Mouse (Mus musculus) testis, postnatal 10 days (tissue): ENCODE results near the gene Ctsf.
"Not testable (repeated sequence)": the region's sequence is repeated elsewhere in the genome, so short reads cannot be mapped to it uniquely, and the experiment has no call there.

ENCODE experiments used
- DNase-seq: peaks from one replicate; pipeline ENCODE4 v3.0.0; 2021; ENCODE audit warnings: low spot score

The Ctsf gene

DNA sequence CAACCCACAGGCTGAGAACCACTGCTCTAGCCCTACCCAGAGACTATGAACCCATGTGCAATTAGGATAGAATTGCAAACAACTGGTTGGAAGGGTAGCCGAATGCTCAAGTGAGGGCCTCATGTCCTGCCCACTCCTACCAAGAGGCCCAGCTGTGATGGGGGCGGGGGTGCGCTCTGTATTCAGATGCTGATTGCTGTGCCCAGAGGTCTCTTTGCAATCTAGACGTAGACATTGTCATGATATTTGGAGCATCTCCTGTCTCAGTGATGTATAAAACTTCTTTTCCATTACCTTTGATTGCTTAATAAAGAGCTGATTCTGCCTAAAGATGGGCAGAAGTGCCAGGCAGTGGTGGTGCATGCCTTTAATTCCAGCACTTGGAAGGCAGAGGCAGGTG lies 5.1 kb upstream of the Ctsf start:
- DNase-seq = no peak

GRCm38 (mm10) chr19:4850281-4850680 lies 4.6 kb upstream of the Ctsf start:
- no peak for DNase-seq

GRCm38 (mm10) chr19:4855470-4855820 lies 515 bp downstream of the Ctsf start:
- DNase-seq = no peak

- DNase-seq = no peak
These were observed 1.0 kb downstream of the Ctsf start for GRCm38 (mm10) chr19:4855951-4856350.

DNA sequence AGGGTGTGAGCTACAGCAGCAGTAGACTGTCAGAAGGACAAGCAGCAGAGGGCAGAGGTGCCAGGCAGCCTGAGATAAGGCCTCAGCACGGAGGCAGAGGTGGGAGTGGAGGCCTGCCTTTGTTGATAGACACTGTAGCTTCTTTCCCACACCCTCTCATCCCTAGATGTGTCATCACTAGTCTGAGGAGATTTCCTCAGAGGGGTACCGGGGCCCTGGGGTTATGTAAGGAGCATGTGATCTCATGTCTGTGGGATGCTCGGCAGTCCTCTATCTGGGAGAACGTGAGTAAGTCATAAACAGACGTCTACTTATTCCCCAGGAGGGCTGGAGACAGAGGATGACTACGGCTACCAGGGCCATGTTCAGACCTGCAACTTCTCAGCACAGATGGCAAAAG lies 4.2 kb downstream of the Ctsf start:
- no peak for DNase-seq

GRCm38 (mm10) chr19:4863048-4863447 lies 8.1 kb downstream of the Ctsf start:
- no peak for DNase-seq

- DNase-seq = peak; percentile 78
These were observed 10.2 kb downstream of the Ctsf start for GRCm38 (mm10) chr19:4865147-4865546.

GRCm38 (mm10) chr19:4874613-4875012 lies 19.7 kb downstream of the Ctsf start:
- not testable (repeated sequence) for DNase-seq

- no peak for DNase-seq
These were observed 21.3 kb downstream of the Ctsf start for GRCm38 (mm10) chr19:4876241-4876640.

DNA sequence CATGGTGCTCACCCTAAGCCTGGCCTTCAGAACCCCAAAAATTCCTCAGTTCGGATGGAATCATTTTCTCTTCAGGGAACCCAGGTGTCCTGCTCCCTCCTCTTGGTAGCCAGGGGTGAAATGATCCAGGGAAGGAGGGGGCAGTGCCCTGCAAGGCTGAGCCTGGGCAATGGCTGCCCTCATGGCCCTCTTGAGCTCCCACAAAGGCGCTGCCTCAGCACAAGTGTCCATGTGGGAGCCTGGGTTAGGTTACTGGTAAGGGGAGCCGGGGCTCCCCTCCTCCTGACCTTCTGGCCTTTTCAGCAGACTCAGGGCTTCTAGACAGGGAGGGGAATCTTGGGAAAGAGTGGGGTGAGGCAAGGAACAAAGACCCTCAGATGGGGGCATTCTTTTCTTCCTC lies 21.8 kb downstream of the Ctsf start:
- DNase-seq = no peak

DNA sequence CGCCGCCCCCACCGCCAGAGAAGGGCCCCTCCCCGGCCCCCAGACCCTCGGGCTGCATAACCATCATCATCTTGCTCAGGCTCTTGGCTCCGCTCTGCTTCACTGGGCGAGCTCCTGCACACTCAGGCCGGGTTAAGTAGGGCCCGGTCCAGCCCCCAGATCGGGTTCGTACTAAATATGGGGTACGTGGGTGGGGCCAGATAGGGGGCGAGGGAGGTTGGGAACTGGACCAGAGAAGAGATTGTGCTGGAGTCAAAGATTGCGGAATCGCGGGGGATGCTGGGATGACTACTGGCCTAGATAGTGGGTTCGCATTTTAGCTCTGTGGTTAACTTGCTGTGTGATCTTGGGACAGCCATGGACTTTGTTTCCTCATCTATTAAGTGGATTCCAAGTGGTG lies 22.9 kb downstream of the Ctsf start, which contains the start of gene Actn3:
Gene Actn3, minus strand, starts transcription at position 125 of the 400 bp plus-strand sequence.
- DNase-seq = no peak

DNA sequence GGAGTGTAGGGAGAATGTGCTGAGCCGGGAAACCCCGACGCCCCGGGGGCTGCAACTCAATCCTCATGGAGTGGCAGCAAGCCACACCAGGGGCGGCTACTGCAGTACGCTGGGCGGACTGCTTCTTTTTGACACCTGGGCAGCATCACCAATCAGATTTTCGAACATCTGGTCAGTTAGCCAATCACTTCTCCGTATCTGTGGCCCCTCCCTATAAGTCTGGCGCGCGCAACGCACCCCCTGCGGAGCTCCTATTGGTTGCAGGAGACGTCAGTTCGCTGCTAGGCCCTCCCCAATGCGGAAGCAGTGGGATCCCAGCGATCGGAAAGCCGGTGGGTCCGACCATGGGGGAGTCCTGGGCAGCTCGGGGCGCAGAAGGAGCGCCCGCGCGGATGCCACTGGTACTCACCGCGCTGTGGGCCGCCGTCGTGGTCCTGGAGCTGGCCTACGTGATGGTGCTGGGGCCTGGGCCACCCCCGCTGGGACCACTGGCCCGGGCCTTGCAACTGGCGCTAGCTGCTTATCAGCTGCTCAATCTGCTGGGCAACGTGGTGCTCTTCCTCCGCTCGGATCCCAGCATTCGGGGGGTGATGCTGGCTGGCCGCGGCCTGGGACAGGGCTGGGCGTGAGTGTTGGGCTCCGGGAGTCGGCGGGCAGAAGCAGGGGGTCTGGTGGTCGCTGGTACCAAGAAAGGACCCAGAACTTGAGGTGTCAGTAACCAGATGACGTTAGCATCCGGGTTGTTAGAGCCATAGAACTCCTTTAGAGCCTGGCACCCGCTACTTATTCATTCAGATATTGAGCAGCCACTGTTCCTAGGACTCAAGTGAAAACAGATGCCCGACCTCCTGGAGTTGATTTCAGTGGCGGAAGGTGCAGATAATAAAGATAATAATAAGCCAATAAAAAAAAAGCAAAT lies 23.7 kb downstream of the Ctsf start, which contains the start of gene Zdhhc24:
Gene Zdhhc24, plus strand, starts transcription at position 264 of the 919 bp plus-strand sequence.
- DNase-seq = peak; percentile 96

DNA sequence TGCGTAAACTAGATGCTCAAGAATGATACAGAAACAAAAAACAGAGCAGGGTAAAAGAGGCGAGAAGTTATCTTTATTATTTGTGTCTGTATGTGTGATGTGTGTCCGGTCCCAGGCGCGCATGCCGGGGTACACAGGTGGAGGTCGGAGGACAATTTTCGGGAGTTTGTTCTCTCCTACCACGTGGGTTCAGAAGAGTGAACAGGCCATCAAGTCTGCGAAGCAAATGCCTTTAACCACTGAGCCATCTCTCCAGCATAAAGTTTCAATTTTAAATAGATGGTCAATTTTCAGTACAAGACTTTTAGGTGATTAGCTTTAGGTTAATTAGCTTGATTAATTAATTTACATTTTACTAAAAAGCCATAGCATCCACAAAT lies 24.4 kb downstream of the Ctsf start:
- DNase-seq = no peak

- DNase-seq = no peak
These were observed 29.0 kb downstream of the Ctsf start for GRCm38 (mm10) chr19:4883961-4884360.

- no peak for DNase-seq
These were observed 34.9 kb downstream of the Ctsf start for GRCm38 (mm10) chr19:4889791-4890190.

- no peak for DNase-seq
These were observed 36.9 kb downstream of the Ctsf start for GRCm38 (mm10) chr19:4891798-4892197.

DNA sequence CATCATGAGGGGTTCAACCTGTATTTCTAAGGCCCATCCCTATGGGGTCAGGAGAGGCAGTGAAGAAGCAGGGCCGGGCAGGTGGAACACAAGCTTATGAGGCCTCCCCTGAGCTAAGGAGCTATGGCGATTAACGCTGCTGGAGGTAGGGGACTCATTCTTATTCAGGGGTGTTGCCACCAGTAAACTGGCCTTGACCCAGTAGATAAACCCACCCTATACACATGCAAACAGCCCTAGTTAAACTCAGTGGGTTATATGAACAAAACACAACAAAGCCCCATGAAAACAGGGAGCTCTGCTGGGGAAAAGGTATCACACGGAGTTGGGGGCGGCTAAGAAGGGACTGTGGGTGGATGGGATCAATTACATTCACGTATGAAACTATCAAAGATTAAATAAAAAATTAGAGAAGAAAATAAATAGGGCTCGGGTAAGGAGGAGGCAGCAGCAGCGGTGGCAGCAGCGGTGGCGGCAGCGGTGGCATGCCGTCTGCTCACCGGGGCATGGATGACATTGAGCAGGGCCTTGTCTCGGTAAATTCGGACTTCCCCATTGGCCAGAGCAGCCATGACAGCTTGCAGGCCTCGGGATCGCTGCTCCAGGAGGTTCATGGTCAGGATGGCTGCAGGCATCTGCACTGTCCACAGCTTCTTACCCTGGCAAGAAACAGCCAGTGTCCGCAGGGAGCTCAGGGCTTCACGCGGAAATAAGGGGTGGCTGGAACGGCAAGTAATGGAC lies 42.0 kb downstream of the Ctsf start:
- DNase-seq = no peak

GRCm38 (mm10) chr19:4898972-4899371 lies 44.0 kb downstream of the Ctsf start:
- no peak for DNase-seq

DNA sequence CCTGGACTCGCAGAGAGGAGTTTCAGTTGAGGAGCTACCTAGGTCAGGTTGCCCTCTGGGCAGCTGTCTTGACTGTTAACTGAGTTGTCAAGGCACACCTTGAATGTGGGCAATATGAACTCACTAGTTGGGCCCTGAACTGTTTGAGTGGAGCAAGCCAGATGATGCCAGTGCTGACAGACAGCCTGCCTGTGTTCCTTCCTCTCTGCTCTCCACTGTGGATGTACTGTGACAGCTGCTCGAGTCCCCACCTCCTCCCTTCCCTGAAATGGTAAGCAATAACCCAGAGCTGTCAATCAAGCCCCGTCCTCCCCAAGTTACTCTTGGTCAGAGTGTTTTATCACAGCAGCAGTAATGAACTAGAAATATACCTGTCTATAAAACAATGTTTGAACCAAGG lies 45.0 kb downstream of the Ctsf start:
- no peak for DNase-seq

DNA sequence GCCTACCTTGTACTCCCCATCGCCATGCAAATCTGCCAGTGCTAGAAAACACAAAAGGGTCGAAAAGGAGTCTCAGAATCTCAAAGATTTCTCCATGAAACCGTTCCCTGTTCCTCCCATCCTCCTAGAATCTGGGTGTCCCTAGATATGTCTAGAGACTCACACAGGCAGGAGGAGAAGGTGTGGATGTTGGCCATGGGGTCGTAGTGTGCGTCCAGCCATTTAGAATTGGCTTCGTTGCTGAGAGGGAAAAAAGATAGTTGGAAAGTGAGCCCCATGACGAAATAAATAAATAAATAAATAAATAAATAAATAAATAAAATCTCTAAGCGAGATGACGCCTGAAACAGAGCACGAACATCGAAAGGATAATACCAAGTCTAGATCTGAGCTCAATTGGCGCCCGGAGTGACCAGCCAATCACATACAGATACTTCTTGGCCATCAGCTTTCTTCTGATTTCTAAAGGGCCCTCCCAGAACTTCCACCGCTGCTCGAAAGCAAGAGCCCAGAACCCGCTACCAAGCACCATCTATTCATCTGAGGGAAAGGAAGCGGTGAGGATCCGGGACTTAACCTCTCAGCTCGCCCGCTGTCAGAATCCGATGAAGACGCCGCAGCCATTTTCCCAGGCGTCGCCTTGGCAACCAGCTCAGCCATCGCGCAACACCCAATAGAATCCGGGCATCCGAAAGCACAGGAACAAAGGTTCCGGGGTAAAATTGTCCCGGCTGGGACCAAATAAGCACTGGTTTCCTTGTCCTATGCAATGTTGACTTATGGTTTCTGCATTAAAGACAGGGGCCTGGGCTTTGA lies 51.3 kb downstream of the Ctsf start, which contains the start of gene Bbs1:
Gene Bbs1, minus strand, starts transcription at position 650 of the 816 bp plus-strand sequence.
- DNase-seq = peak; percentile 89

DNA sequence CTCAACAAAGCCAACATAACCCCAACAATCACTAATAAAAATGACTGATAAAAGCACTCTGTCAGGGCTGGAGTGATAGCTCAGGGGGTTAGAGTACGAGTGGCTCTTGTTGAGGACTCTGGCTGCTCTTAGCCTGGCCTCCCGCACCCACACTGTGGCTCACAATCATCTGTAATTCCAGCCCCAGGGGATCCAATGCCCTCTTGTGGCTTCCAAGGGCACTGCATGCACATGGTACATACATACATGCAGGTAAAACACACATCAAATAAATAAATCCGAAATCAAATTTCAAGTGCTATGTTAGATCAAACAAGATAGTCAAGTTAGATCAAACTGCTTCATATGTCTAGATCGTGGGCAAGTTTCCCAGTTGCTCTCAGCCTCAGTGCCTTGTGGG lies 53.2 kb downstream of the Ctsf start:
- DNase-seq = no peak

- DNase-seq = no peak
These were observed 54.4 kb downstream of the Ctsf start for GRCm38 (mm10) chr19:4909376-4909775.
